Mouse (Mus musculus) lung, postnatal 36 days (tissue): ENCODE measurements around the gene Cradd.

Experiments
- DNase-seq: peaks from one replicate; pipeline ENCODE4 v3.0.0; 2022; ENCODE audit warnings: mixed read lengths

Cradd gene

GRCm38 (mm10) chr10:95236226-95236625 is 87.7 kb downstream of the Cradd start:
- peak; percentile 58 for DNase-seq

DNA sequence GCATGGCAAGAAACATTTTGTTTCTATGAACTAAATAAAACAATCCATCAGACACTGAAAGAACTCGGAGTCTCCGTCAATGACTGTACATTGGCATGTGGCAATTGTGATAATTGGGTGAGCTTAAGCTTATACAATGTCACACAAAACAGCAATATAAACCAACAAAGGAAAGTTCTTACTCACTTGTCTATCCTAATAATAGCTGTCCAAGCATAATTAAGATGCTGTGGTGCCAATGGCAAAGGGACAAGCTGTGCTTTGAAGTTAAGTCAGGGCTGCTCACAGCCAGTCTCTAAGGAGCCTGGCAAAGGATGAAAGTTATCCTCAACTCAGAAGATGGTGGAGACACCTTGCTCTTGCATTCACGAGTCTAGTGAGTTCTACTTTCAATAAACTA is 89.3 kb downstream of the Cradd start:
- DNase-seq, result no peak

DNA sequence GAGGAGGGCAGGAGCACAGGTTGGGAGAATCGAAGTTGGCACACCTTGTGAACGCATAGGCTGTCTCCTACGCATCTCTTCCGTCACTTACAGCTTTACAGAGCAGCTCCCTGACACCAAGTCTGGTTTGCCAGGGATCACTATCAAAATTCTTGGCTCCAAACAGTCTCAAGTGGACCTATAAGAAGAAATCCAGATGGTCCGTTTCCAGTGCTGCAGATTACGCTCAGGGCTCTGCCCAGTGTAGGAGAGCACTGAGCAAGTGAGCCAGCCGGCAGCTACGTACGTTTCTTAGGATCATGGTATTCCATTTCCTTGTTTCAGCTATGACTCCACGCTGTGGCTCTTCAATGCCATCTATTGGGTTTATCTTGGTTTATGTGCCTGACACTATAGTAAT is 90.9 kb downstream of the Cradd start:
- no peak for DNase-seq

- DNase-seq, result peak; percentile 75
Measured at GRCm38 (mm10) chr10:95232554-95232953, 91.4 kb downstream of the Cradd start.

DNA sequence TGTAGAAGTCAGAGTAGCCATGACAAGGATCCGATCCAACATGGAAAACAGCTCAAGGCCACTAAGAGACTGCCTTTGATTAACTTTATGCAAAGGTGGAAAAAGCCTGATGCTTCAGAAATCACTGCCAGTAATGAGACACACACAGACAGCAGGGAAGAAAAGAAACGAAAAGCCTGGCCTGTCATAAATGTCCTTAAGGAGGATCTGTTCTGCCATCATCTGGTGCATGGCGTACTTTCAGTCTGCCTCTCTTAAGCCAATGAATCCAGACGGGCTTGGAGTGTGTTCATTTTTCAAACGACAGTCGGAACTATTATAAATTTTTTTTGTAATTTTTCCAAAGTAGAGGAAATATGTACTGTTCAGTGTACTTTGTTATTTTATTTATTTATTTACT is 95.7 kb downstream of the Cradd start:
- DNase-seq, result no peak

DNA sequence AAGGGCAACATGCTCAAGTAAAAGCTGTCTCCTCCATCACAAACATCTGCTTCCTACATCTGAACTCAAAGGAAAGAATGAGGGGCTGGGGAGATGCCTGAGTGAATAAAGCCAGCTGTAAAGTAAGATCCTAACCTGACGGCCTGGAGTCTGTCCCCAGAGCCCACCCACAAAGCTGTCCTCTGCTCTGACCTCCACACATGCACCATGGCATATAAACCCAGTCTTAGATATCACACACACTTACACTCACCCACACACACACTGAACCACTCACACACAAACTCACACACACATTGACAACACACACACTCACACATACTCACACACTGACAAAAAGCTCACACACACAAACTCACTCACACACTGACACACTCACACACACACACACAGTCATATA is 96.3 kb downstream of the Cradd start:
- DNase-seq, result no peak

GRCm38 (mm10) chr10:95226772-95227171 is 97.2 kb downstream of the Cradd start:
- DNase-seq, result no peak

GRCm38 (mm10) chr10:95225006-95225405 is 98.9 kb downstream of the Cradd start:
- DNase-seq, result no peak

DNA sequence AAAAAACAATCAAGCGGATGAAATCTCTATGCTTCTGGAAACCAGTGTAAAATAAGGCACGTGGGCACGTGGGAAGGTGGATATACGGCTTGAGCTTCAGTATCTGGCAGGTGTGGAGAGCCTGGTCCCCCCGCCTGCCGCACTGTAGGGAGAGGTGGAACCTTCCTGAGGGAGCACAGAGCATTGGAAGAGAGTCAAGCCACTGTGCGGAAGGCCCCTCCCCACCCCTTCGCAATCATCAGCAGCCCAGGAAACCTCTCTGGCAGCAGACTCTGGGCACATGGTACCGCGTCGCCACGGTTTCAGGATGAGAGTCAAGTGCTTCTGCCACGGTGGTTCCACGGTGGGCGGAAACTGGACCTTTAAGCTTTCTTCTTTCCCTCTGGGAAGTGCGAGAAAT is 100.7 kb downstream of the Cradd start:
- no peak for DNase-seq

GRCm38 (mm10) chr10:95221914-95222313 is 102.0 kb downstream of the Cradd start:
- no peak for DNase-seq

GRCm38 (mm10) chr10:95220536-95220935 is 103.4 kb downstream of the Cradd start:
- no peak for DNase-seq

DNA sequence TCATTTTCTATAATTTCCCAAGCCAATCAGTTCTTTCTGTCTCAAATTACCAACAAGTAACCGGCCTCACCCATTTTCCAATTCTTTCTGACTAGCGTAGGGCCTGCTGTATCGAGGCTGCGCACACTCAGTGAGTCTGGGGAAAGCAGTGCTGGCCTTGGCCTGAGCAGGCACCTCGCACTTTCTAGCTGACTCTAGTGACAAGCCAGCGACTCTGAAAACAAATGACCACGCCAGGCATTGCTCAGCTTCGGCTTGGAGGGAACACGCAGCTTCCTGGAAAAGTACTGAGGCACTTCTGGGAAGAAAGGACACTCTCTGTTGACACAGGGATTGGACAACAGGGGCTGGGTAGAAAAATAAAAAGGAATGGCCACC is 105.3 kb downstream of the Cradd start:
- peak; percentile 55 for DNase-seq

DNA sequence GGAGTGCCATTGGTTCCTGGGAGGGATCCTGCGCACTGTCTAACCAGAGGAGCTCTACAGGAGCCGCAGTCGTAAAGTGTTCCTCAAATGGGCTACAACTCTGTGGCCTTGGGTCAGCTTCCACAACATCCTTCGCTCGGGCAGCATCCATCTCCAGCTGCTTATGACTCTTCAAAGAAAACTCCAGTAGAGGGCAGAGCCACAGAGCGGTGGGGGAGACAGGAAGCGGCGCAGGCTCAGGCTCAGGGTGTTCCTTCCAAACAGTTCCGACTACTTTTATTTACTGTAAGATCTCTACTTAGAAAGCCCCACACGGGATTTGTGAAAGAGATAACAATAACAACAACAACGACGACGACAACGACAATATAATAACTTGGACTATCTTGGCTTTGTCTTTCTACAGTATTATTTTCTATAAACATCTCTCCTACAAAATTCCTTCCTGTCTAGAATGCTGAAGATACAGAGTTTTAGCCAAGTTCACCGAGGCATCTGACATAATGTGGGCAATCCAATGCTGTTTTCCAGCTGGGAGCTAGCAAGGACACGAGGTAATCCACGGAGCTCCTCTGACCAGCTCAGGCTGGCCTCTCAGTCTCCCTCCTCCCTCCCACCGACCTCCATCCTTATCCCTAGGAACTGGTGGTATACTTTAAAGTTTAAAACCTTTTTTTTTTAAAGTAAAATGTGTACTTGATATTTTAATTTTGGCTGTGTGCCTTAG is 105.8 kb downstream of the Cradd start:
- DNase-seq, result peak; percentile 78

- DNase-seq, result no peak
Measured at GRCm38 (mm10) chr10:95215324-95215723, 108.6 kb downstream of the Cradd start.

- DNase-seq, result no peak
Measured at GRCm38 (mm10) chr10:95213820-95214219, 110.1 kb downstream of the Cradd start.

GRCm38 (mm10) chr10:95213311-95213710 is 110.6 kb downstream of the Cradd start:
- no peak for DNase-seq

- no peak for DNase-seq
Measured at GRCm38 (mm10) chr10:95211660-95212059, 112.3 kb downstream of the Cradd start.

- DNase-seq, result no peak
Measured at GRCm38 (mm10) chr10:95210664-95211372, 113.1 kb downstream of the Cradd start.

DNA sequence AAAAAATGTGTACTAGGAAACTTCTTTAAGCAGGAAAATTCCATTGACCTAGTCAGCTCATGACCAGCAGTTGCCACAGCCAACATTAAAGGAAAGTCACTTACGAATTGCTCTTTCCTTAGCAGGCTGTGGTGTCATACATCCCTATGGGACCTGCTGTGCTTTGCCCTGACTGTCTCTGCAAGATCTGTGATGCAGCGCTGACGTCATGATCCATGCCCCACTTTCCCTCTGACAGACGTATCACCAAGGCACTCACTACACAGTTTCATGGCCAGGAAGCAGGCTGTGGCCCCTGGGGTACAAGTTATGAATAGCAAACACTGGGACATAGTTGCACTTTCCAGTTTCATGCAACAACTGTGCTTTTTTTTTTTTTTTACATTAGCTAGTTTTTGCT is 113.8 kb downstream of the Cradd start:
- no peak for DNase-seq

GRCm38 (mm10) chr10:95207423-95207822 is 116.5 kb downstream of the Cradd start:
- no peak for DNase-seq

GRCm38 (mm10) chr10:95201514-95201913 is 122.4 kb downstream of the Cradd start:
- no peak for DNase-seq

DNA sequence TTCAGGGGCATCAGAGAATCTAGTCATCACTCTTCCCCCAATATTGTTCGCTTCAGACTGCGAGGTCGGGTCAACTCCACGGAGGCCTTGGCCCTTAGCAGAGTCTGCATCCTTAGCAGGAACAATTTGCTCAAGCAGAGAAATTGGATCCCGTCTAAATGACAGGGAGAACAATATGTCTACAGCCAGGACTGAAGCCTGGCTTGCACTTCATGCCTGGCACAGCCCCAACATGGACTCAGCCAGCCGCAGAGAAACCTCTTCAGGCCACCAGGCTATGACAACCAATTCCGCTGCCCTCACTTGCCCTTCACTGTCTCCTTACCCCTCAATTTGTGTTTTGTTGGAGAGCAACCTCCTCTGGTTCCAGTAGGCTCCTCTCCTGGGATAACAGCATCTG is 123.6 kb downstream of the Cradd start:
- DNase-seq, result peak; percentile 67

GRCm38 (mm10) chr10:95199541-95200269 is 124.2 kb downstream of the Cradd start:
- no peak for DNase-seq

DNA sequence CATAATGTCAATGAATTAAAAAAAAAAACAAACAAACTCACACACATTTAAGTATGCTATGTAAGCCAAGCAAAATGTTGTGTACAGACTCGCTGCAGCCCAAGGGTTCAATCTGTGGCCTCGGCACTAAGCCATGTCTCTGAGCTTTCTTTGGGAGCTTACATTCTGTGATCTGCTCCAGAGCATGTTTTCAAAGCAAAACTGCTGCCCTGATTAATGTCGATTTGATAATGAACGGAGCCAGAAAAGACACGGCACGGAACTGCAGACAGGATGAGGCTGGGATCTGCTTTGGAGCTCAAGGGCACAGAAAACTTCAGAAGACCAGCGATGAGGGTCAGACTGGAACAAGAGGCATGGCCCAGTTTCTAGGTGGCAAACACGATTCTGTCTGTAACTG is 126.6 kb downstream of the Cradd start:
- no peak for DNase-seq
